In the genomic region with DNA sequence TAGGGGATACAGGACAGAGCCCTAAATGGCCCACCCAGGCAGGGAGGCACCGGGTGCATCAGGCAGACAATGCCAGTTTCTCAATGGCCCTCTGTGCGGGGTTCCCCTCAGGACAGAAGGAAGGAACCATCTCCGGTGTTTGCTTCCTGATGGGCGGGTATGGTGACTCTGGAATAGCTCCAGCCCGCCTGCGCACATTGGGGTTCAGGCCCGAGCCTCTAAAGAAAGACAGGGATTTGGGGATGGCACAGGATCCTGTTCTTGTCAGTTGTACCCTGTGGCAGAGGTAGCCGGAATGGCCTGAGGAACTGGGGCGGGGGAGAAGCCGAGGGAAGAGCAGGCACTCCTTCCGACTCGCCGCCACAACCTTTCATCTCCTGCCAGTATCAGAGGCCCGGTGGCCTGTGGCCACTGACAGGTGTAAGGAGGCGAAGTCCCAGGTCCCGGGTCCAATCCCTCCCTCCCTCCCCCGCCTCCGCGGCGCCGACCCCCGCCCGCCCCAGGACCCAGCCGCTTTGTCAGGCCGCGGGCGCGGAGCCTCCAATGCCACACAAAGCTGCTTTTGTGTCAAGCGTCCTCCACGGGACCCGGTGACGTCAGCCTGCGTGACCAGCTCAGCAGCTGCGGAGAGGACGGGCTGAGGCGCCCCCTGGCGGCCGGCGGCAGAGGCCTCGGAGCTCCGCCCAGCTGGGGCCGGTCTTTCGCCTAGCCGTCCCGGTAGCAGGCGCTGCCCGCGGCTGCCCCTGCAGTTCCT, we compare ENCODE assay signal across 8 mouse cellular contexts. TPM values are rescaled to one million over a fixed set of nuclear protein-coding genes. Genes with fewer than 3 reads are reported as not detected.
DNase-seq lines count a peak whose midpoint lies in the region; ATAC-seq and TF ChIP-seq lines count a peak whose summit lies in the region.

No protein-coding gene starts in this region.

- 0 out of 4 replicates have a peak, but pooled peaks of 1 of the 2 experiments have one; percentile 7 for TF ChIP-seq EP300 in MEL (IDR thresholded peaks at IDR 0.05; ENCODE audit: low read depth in 1 of 2, low read length in 2 of 2)
- peak; percentile 71 for TF ChIP-seq EP300 in lung, postnatal 0 days (IDR thresholded peaks at IDR 0.05)

- peak; percentile 96 for ATAC-seq in forebrain, postnatal 0 days
- ATAC-seq in hematopoietic stem cell, adult 5-6 weeks (replicated peaks in 1 of 2; ENCODE audit: insufficient read depth in 1 of 2, low FRiP score in 2 of 2, low TSS enrichment in 1 of 2, low read depth in 1 of 2, poor library complexity in 2 of 2, severe bottlenecking in 2 of 2): peak; percentile 85 to 92
- ATAC-seq in lung, postnatal 0 days: peak; percentile 91

- no peaks in the 10 kb centered on the region for H3K9me3 ChIP-seq in MEL (replicated peaks; ENCODE audit: insufficient read depth, low read length)
- no peaks in the 10 kb centered on the region for H3K9me3 ChIP-seq in forebrain, postnatal 0 days (ENCODE audit: low read length)
- no peaks in the 10 kb centered on the region for H3K9me3 ChIP-seq in lung, postnatal 0 days (ENCODE audit: low read length)

- peak overlapping the region; percentile 84 for H3K9ac ChIP-seq in MEL (ENCODE audit: control insufficient read depth, low read depth, low read length, poor library complexity, severe bottlenecking)
- H3K9ac ChIP-seq in forebrain, postnatal 0 days: peak overlapping the region; percentile 72
- peak overlapping the region; percentile 29 for H3K9ac ChIP-seq in lung, postnatal 0 days (replicated peaks; ENCODE audit: low read depth)

- H3K4me3 ChIP-seq in MEL (ENCODE audit: control insufficient read depth in 1 of 2, insufficient read depth in 1 of 2, low read depth in 2 of 2, low read length in 2 of 2): peak overlapping the region; percentile 67 to 85
- H3K4me3 ChIP-seq in cerebellum, adult 2 months (replicated peaks; ENCODE audit: insufficient read depth, low read depth, low read length): peak overlapping the region; percentile 53
- H3K4me3 ChIP-seq in forebrain, postnatal 0 days (ENCODE audit: low read depth, low read length): peak overlapping the region; percentile 33
- H3K4me3 ChIP-seq in lung, postnatal 0 days (ENCODE audit: low read depth, low read length): peak overlapping the region; percentile 29

- H3K79me2 ChIP-seq in MEL (ENCODE audit: control insufficient read depth, insufficient read depth, low read length, poor library complexity): peaks cover 2% of the 10 kb centered on the region; the same call in 1 of the 2 replicates

- under 1% methylated on average over 48 of the region's 48 CpGs for WGBS in cerebellum, adult 2 months
- 3% methylated on average over 38 of the region's 48 CpGs for WGBS in forebrain, postnatal 0 days
- 5% methylated on average over 32 of the region's 48 CpGs for WGBS in lung, postnatal 0 days

- TF ChIP-seq POLR2A in MEL (IDR thresholded peaks at IDR 0.05; ENCODE audit: control insufficient read depth in 1 of 2, insufficient read depth in 1 of 2, low read depth in 1 of 2, low read length in 2 of 2, poor library complexity in 1 of 2): peak; percentile 35 to 55; a peak in 1 of 4 replicates
- peak; percentile 90 for TF ChIP-seq POLR2A in cerebellum, adult 2 months (IDR thresholded peaks at IDR 0.05; ENCODE audit: borderline replicate concordance, insufficient read depth, low read length)

- peak overlapping the region; percentile 62 for H3K4me2 ChIP-seq in forebrain, postnatal 0 days (ENCODE audit: low read depth)
- peak overlapping the region; percentile 61 for H3K4me2 ChIP-seq in lung, postnatal 0 days (replicated peaks; ENCODE audit: low read depth, low read length)

- peak; percentile 86 to 98 (median 96) for TF ChIP-seq CTCF in MEL (IDR thresholded peaks at IDR 0.05 in 2 of 3, conservative IDR thresholded peaks at IDR 0.05 in 1 of 3; ENCODE audit: control insufficient read depth in 1 of 3, insufficient read depth in 1 of 3, low read depth in 2 of 3, low read length in 3 of 3, poor library complexity in 1 of 3, severe bottlenecking in 1 of 3)
- TF ChIP-seq CTCF in cerebellum, adult 2 months (IDR thresholded peaks at IDR 0.05; ENCODE audit: borderline replicate concordance, insufficient read depth, low read depth, low read length): peak; percentile 80
- peak; percentile 98 for TF ChIP-seq CTCF in forebrain, postnatal 0 days (IDR thresholded peaks at IDR 0.05; ENCODE audit: low read depth)
- peak; percentile 97 for TF ChIP-seq CTCF in lung, postnatal 0 days (IDR thresholded peaks at IDR 0.05)

- H3K27ac ChIP-seq in MEL (ENCODE audit: control insufficient read depth, low read depth, low read length): peak overlapping the region; percentile 54
- H3K27ac ChIP-seq in cerebellum, adult 2 months (ENCODE audit: insufficient read depth, low read length): peak overlapping the region; percentile 98
- peak overlapping the region; percentile 97 for H3K27ac ChIP-seq in forebrain, postnatal 0 days (ENCODE audit: low read depth, low read length)
- peak overlapping the region; percentile 96 for H3K27ac ChIP-seq in lung, postnatal 0 days (ENCODE audit: low read length)

- peak; percentile 95 for DNase-seq in MEL (ENCODE audit: low read depth, low spot score)
- peak; percentile 98 to 99 for DNase-seq in cerebellum, adult 2 months
- peak; percentile 98 for DNase-seq in forebrain, postnatal 0 days
- peak; percentile 98 for DNase-seq in layer of hippocampus, adult 9-11 months
- DNase-seq in lung, postnatal 0 days (ENCODE audit: low spot score): peak; percentile 99
- peak; percentile 98 for DNase-seq in ovary, postnatal 14 days (ENCODE audit: low spot score)
- peak; percentile 98 for DNase-seq in thymus, postnatal 14 days

- peak; percentile 59 for TF ChIP-seq RAD21 in MEL (IDR thresholded peaks at IDR 0.05; ENCODE audit: low read depth, low read length)

- no peaks in the 10 kb centered on the region for H3K27me3 ChIP-seq in MEL (ENCODE audit: control insufficient read depth in 1 of 2, insufficient read depth in 2 of 2, low read length in 2 of 2)
- no peaks in the 10 kb centered on the region for H3K27me3 ChIP-seq in cerebellum, adult 2 months (ENCODE audit: control insufficient read depth, insufficient read depth, low read length)
- no peaks in the 10 kb centered on the region for H3K27me3 ChIP-seq in forebrain, postnatal 0 days (ENCODE audit: insufficient read depth, low read length)
- no peaks in the 10 kb centered on the region for H3K27me3 ChIP-seq in lung, postnatal 0 days (replicated peaks; ENCODE audit: insufficient read depth, low read length)

- H3K4me1 ChIP-seq in MEL (ENCODE audit: control insufficient read depth in 1 of 2, insufficient read depth in 2 of 2, low read length in 2 of 2): peaks cover 3 to 22% of the 10 kb centered on the region in 2 experiments; a peak in 3 of 4 replicates
- peaks cover 9% of the 10 kb centered on the region for H3K4me1 ChIP-seq in cerebellum, adult 2 months (ENCODE audit: control insufficient read depth, insufficient read depth, low read length)
- 0 out of 2 replicates have a peak, but pooled peaks cover 10% of the 10 kb centered on the region for H3K4me1 ChIP-seq in forebrain, postnatal 0 days (ENCODE audit: insufficient read depth)
- H3K4me1 ChIP-seq in lung, postnatal 0 days (ENCODE audit: insufficient read depth, low read depth, low read length): peaks cover 18% of the 10 kb centered on the region

- H3K36me3 ChIP-seq in MEL (ENCODE audit: control insufficient read depth in 1 of 2, insufficient read depth in 2 of 2, low read length in 2 of 2): peaks cover 0 to 11% of the 10 kb centered on the region in 2 experiments; a peak in 3 of 4 replicates
- H3K36me3 ChIP-seq in forebrain, postnatal 0 days (ENCODE audit: insufficient read depth): peaks cover 35% of the 10 kb centered on the region
- peaks cover 27% of the 10 kb centered on the region for H3K36me3 ChIP-seq in lung, postnatal 0 days (ENCODE audit: insufficient read depth, low read length)

RNA-seq across cellular contexts. Expression of a gene that starts 3.3 kb away (rescaled TPM):
- total RNA-seq in MEL (2012; rRNA removed): 0.04 and 0.07 TPM in 2 replicates
- under 1 TPM in 1 of 2 experiments, not detected in 1; 0.21 TPM for polyA plus RNA-seq in MEL (2012; ENCODE audit: insufficient read depth in 1 of 2, insufficient read length in 2 of 2, low read depth in 1 of 2, low replicate concordance in 2 of 2, missing spikeins in 1 of 2)
- polyA plus RNA-seq in cerebellum, adult 2 months (2012; rRNA removed): 3.9 and 6.4 TPM in 2 replicates
- total RNA-seq in forebrain, postnatal 0 days (2014; rRNA removed): 6.5 and 6.6 TPM in 2 replicates
- 3.9 and 4.4 TPM in 2 replicates for polyA plus RNA-seq in forebrain, postnatal 0 days (2015; fragmentation: Nextera tagmentation; extraction: Ambion mirVana)
- not detected in 2 replicates for total RNA-seq in hematopoietic stem cell, adult 5-6 weeks (2017)
- polyA plus RNA-seq in lung, postnatal 0 days (2015; fragmentation: Nextera tagmentation; extraction: Ambion mirVana): 31.9 and 34.3 TPM in 2 replicates

RNA-seq across cellular contexts. Expression of a gene that starts 22.8 kb away (rescaled TPM):
- 129 and 131 TPM in 2 replicates for total RNA-seq in MEL (2012; rRNA removed)
- 100 to 1,000 TPM; 137 to 335 TPM for polyA plus RNA-seq in MEL (2012; ENCODE audit: insufficient read depth in 1 of 2, insufficient read length in 2 of 2, low read depth in 1 of 2, low replicate concordance in 2 of 2, missing spikeins in 1 of 2)
- 273 and 301 TPM in 2 replicates for polyA plus RNA-seq in cerebellum, adult 2 months (2012; rRNA removed)
- total RNA-seq in forebrain, postnatal 0 days (2014; rRNA removed): 200 and 223 TPM in 2 replicates
- 267 and 287 TPM in 2 replicates for polyA plus RNA-seq in forebrain, postnatal 0 days (2015; fragmentation: Nextera tagmentation; extraction: Ambion mirVana)
- total RNA-seq in hematopoietic stem cell, adult 5-6 weeks (2017): 345 and 415 TPM in 2 replicates
- polyA plus RNA-seq in lung, postnatal 0 days (2015; fragmentation: Nextera tagmentation; extraction: Ambion mirVana): 414 and 417 TPM in 2 replicates

RNA-seq across cellular contexts. Expression of a gene that starts 24.9 kb away (rescaled TPM):
- total RNA-seq in MEL (2012; rRNA removed): 136 and 147 TPM in 2 replicates
- polyA plus RNA-seq in MEL (2012; ENCODE audit: insufficient read depth in 1 of 2, insufficient read length in 2 of 2, low read depth in 1 of 2, low replicate concordance in 2 of 2, missing spikeins in 1 of 2): 100 to 1,000 TPM in 1 of 2 experiments, not detected in 1; 292 TPM
- 20.2 and 23.4 TPM in 2 replicates for polyA plus RNA-seq in cerebellum, adult 2 months (2012; rRNA removed)
- total RNA-seq in forebrain, postnatal 0 days (2014; rRNA removed): 11.7 and 13.8 TPM in 2 replicates
- polyA plus RNA-seq in forebrain, postnatal 0 days (2015; fragmentation: Nextera tagmentation; extraction: Ambion mirVana): 6.2 and 7.4 TPM in 2 replicates
- total RNA-seq in hematopoietic stem cell, adult 5-6 weeks (2017): 49.8 and 62.7 TPM in 2 replicates
- polyA plus RNA-seq in lung, postnatal 0 days (2015; fragmentation: Nextera tagmentation; extraction: Ambion mirVana): 22.4 and 24.1 TPM in 2 replicates

RNA-seq across cellular contexts. Expression of a gene that starts 31.8 kb away (rescaled TPM):
- total RNA-seq in MEL (2012; rRNA removed): 1.8 and 2.3 TPM in 2 replicates
- 1 to 10 TPM in 1 of 2 experiments, not detected in 1; 6.8 TPM for polyA plus RNA-seq in MEL (2012; ENCODE audit: insufficient read depth in 1 of 2, insufficient read length in 2 of 2, low read depth in 1 of 2, low replicate concordance in 2 of 2, missing spikeins in 1 of 2)
- polyA plus RNA-seq in cerebellum, adult 2 months (2012; rRNA removed): 1.1 TPM in 2 replicates
- total RNA-seq in forebrain, postnatal 0 days (2014; rRNA removed): 1.00 and 2.9 TPM in 2 replicates
- polyA plus RNA-seq in forebrain, postnatal 0 days (2015; fragmentation: Nextera tagmentation; extraction: Ambion mirVana): 1.3 and 1.5 TPM in 2 replicates
- 0.35 and 3.9 TPM in 2 replicates for total RNA-seq in hematopoietic stem cell, adult 5-6 weeks (2017)
- 1.7 and 2.2 TPM in 2 replicates for polyA plus RNA-seq in lung, postnatal 0 days (2015; fragmentation: Nextera tagmentation; extraction: Ambion mirVana)

RNA-seq across cellular contexts. Expression of a gene that starts 33.7 kb away (rescaled TPM):
- 14.3 and 15.1 TPM in 2 replicates for total RNA-seq in MEL (2012; rRNA removed)
- 10 to 100 TPM in 1 of 2 experiments, not detected in 1; 74.0 TPM for polyA plus RNA-seq in MEL (2012; ENCODE audit: insufficient read depth in 1 of 2, insufficient read length in 2 of 2, low read depth in 1 of 2, low replicate concordance in 2 of 2, missing spikeins in 1 of 2)
- 19.5 and 21.6 TPM in 2 replicates for polyA plus RNA-seq in cerebellum, adult 2 months (2012; rRNA removed)
- 15.8 and 27.0 TPM in 2 replicates for total RNA-seq in forebrain, postnatal 0 days (2014; rRNA removed)
- 18.8 and 21.3 TPM in 2 replicates for polyA plus RNA-seq in forebrain, postnatal 0 days (2015; fragmentation: Nextera tagmentation; extraction: Ambion mirVana)
- total RNA-seq in hematopoietic stem cell, adult 5-6 weeks (2017): 12.2 and 12.7 TPM in 2 replicates
- 17.9 and 22.0 TPM in 2 replicates for polyA plus RNA-seq in lung, postnatal 0 days (2015; fragmentation: Nextera tagmentation; extraction: Ambion mirVana)

Comparison
In these comparisons a context has a peak if more than half of its experiments do, and no peak if none do; other contexts are left out.
1. Peak in every context shown above with its lines: DNase-seq, ATAC-seq, H3K4me3 ChIP-seq and H3K27ac ChIP-seq.
2. H3K9ac ChIP-seq: peak in every context shown above with its lines; median percentile 84 in MEL; 72 in forebrain, postnatal 0 days; 29 in lung, postnatal 0 days.